Mouse (Mus musculus) limb, embryonic 15.5 days (tissue): ENCODE results near the gene Cx3cr1. TPM values are rescaled to one million over a fixed set of nuclear protein-coding genes. Genes with fewer than 3 reads are reported as not detected.
A peak's percentile ranks its signal among the peaks of the same experiment; 100 is the strongest.

Experiments used
- ATAC-seq: fragments of 200-750 bp; cut with Nextera tagmentation; 2 replicates; pipeline ENCODE4 v1.8.0; 2017; ENCODE audit warnings: low read depth, moderate TSS enrichment; ENCODE audit not compliant: insufficient number of reproducible peaks, low FRiP score, low TSS enrichment
- H3K27ac ChIP-seq: fragments of 300-500 bp; sonication (generic); 2 replicates; pipeline ENCODE4 v1.5.1; 2015; ENCODE audit warnings: moderate library complexity, mild to moderate bottlenecking, inconsistent platforms
- H3K27me3 ChIP-seq: fragments of 300-500 bp; sonication (generic); 2 replicates; pipeline ENCODE4 v1.6.1; 2015; ENCODE audit warnings: inconsistent platforms
- H3K36me3 ChIP-seq: fragments of 300-500 bp; sonication (generic); 2 replicates; pipeline ENCODE4 v1.6.1; 2015; ENCODE audit warnings: inconsistent platforms
- H3K4me1 ChIP-seq: fragments of 300-500 bp; sonication (generic); 2 replicates; pipeline ENCODE4 v1.6.1; 2015; ENCODE audit warnings: inconsistent platforms
- H3K4me2 ChIP-seq: fragments of 300-500 bp; sonication (generic); 2 replicates; pipeline ENCODE4 v1.6.1; 2015; ENCODE audit warnings: mild to moderate bottlenecking, inconsistent platforms
- H3K4me3 ChIP-seq: fragments of 300-500 bp; sonication (generic); 2 replicates; pipeline ENCODE4 v1.5.1; 2015; ENCODE audit warnings: mild to moderate bottlenecking, inconsistent platforms
- H3K9ac ChIP-seq: fragments of 300-500 bp; sonication (generic); 2 replicates; pipeline ENCODE4 v1.6.1; 2015; ENCODE audit warnings: inconsistent platforms
- H3K9me3 ChIP-seq: fragments of 300-500 bp; sonication (generic); 2 replicates; pipeline ENCODE4 v1.6.1; 2016; ENCODE audit warnings: inconsistent platforms
- WGBS: fragments of 180-500 bp; shearing (Covaris S2); methylation state at CpG from one replicate; pipeline ENCODE4 v1.1.7; 2015; 5-methylcytosine and 5-hydroxymethylcytosine counted together
- polyA plus RNA-seq: library from polyadenylated mRNA; unstranded; fragments of >200 nt; fragmentation: Nextera tagmentation; extraction: Ambion mirVana; gene quantifications from 2 replicates; pipeline ENCODE4 v1.2.1, GENCODE M21; 2015

Cx3cr1 gene
- polyA plus RNA-seq, 1 experiment from 2014 or later, result 16.0 TPM

- H3K4me1 ChIP-seq, result no peaks in the 10 kb centered on the region
- 70% methylated on average over 6 of the region's 6 CpGs for whole genome bisulfite sequencing
- no peaks in the 10 kb centered on the region for H3K9me3 ChIP-seq
- no peaks in the 10 kb centered on the region for H3K36me3 ChIP-seq
- H3K9ac ChIP-seq, result no peak overlapping the region
- H3K27ac ChIP-seq, result no peak overlapping the region
- no peak overlapping the region for H3K4me3 ChIP-seq
- no peaks in the 10 kb centered on the region for H3K27me3 ChIP-seq
- H3K4me2 ChIP-seq, result no peak overlapping the region
- no peak for ATAC-seq
Observed at GRCm38 (mm10) chr9:120081247-120081646, 11.6 kb upstream of the Cx3cr1 start.

GRCm38 (mm10) chr9:120080546-120081108 is 10.9 kb upstream of the Cx3cr1 start:
- Histone ChIP-seq H3K9me3 (no peaks in the 10 kb centered on the region), H3K27me3 (no peaks in the 10 kb centered on the region), H3K4me3 (no peak overlapping the region), H3K36me3 (no peaks in the 10 kb centered on the region), H3K9ac (no peak overlapping the region), H3K27ac (no peak overlapping the region), H3K4me2 (no peak overlapping the region), H3K4me1 (no peaks in the 10 kb centered on the region)
- 81% methylated on average over 8 of the region's 8 CpGs for WGBS
- no peak for ATAC-seq

GRCm38 (mm10) chr9:120079901-120080300 is 10.2 kb upstream of the Cx3cr1 start:
- Histone ChIP-seq H3K4me2 (no peak overlapping the region), H3K36me3 (no peaks in the 10 kb centered on the region), H3K27me3 (no peaks in the 10 kb centered on the region), H3K4me1 (no peaks in the 10 kb centered on the region), H3K9me3 (no peaks in the 10 kb centered on the region), H3K9ac (no peak overlapping the region), H3K27ac (no peak overlapping the region), H3K4me3 (no peak overlapping the region)
- WGBS, result 76% methylated on average over 7 of the region's 7 CpGs
- no peak for ATAC-seq

GRCm38 (mm10) chr9:120078241-120078640 is 8.6 kb upstream of the Cx3cr1 start:
- Histone ChIP-seq H3K27me3 (no peaks in the 10 kb centered on the region), H3K4me2 (no peak overlapping the region), H3K4me1 (no peaks in the 10 kb centered on the region), H3K27ac (no peak overlapping the region), H3K9me3 (no peaks in the 10 kb centered on the region), H3K9ac (no peak overlapping the region), H3K4me3 (no peak overlapping the region), H3K36me3 (no peaks in the 10 kb centered on the region)
- ATAC-seq, result no peak
- WGBS, result 75% methylated on average over 3 of the region's 3 CpGs

GRCm38 (mm10) chr9:120074516-120074915 is 4.8 kb upstream of the Cx3cr1 start:
- Histone ChIP-seq H3K9ac (no peak overlapping the region), H3K27me3 (no peaks in the 10 kb centered on the region), H3K4me3 (no peak overlapping the region), H3K9me3 (no peaks in the 10 kb centered on the region), H3K27ac (no peak overlapping the region), H3K36me3 (no peaks in the 10 kb centered on the region), H3K4me1 (0 out of 2 replicates have a peak, but pooled peaks cover 2% of the 10 kb centered on the region), H3K4me2 (no peak overlapping the region)
- no peak for ATAC-seq
- WGBS, result 84% methylated on average over 7 of the region's 7 CpGs

- Histone ChIP-seq H3K9me3 (no peaks in the 10 kb centered on the region), H3K4me3 (no peak overlapping the region), H3K27ac (no peak overlapping the region), H3K4me1 (0 out of 2 replicates have a peak, but pooled peaks cover 2% of the 10 kb centered on the region), H3K4me2 (no peak overlapping the region), H3K27me3 (no peaks in the 10 kb centered on the region), H3K36me3 (no peaks in the 10 kb centered on the region), H3K9ac (no peak overlapping the region)
- ATAC-seq, result 0 out of 2 replicates have a peak, but pooled peaks have one; percentile 27
- 28% methylated on average over 3 of the region's 3 CpGs for WGBS
Observed at GRCm38 (mm10) chr9:120073169-120073568, 3.5 kb upstream of the Cx3cr1 start.

GRCm38 (mm10) chr9:120071251-120071650 is 1.6 kb upstream of the Cx3cr1 start:
- Histone ChIP-seq H3K36me3 (no peaks in the 10 kb centered on the region), H3K4me3 (no peak overlapping the region), H3K27me3 (no peaks in the 10 kb centered on the region), H3K27ac (no peak overlapping the region), H3K9ac (no peak overlapping the region), H3K9me3 (no peaks in the 10 kb centered on the region), H3K4me1 (0 out of 2 replicates have a peak, but pooled peaks cover 2% of the 10 kb centered on the region), H3K4me2 (no peak overlapping the region)
- 66% methylated on average over 2 of the region's 2 CpGs for WGBS
- no peak for ATAC-seq

GRCm38 (mm10) chr9:120068047-120068446 is 1.6 kb downstream of the Cx3cr1 start:
- 0 out of 2 replicates have a peak, but pooled peaks cover 1% of the 10 kb centered on the region for H3K4me1 ChIP-seq
- no peaks in the 10 kb centered on the region for H3K36me3 ChIP-seq
- H3K4me2 ChIP-seq, result no peak overlapping the region
- H3K4me3 ChIP-seq, result no peak overlapping the region
- ATAC-seq, result no peak
- no peaks in the 10 kb centered on the region for H3K27me3 ChIP-seq
- WGBS, result 55% methylated on average over 10 of the region's 10 CpGs
- H3K9me3 ChIP-seq, result no peaks in the 10 kb centered on the region
- no peak overlapping the region for H3K27ac ChIP-seq
- H3K9ac ChIP-seq, result no peak overlapping the region

GRCm38 (mm10) chr9:120067609-120068008 is 2.1 kb downstream of the Cx3cr1 start:
- Histone ChIP-seq H3K9me3 (no peaks in the 10 kb centered on the region), H3K27ac (no peak overlapping the region), H3K4me1 (no peaks in the 10 kb centered on the region), H3K9ac (no peak overlapping the region), H3K4me2 (no peak overlapping the region), H3K27me3 (no peaks in the 10 kb centered on the region), H3K4me3 (no peak overlapping the region), H3K36me3 (no peaks in the 10 kb centered on the region)
- no peak for ATAC-seq
- 73% methylated on average over 2 of the region's 2 CpGs for WGBS

GRCm38 (mm10) chr9:120064317-120064716 is 5.4 kb downstream of the Cx3cr1 start:
- WGBS, result 65% methylated on average over 4 of the region's 4 CpGs
- Histone ChIP-seq H3K36me3 (no peaks in the 10 kb centered on the region), H3K27me3 (no peaks in the 10 kb centered on the region), H3K4me2 (no peak overlapping the region), H3K9me3 (no peaks in the 10 kb centered on the region), H3K9ac (no peak overlapping the region), H3K27ac (no peak overlapping the region), H3K4me1 (no peaks in the 10 kb centered on the region), H3K4me3 (no peak overlapping the region)
- ATAC-seq, result no peak

GRCm38 (mm10) chr9:120058730-120059129 is 10.9 kb downstream of the Cx3cr1 start:
- Histone ChIP-seq H3K4me3 (no peak overlapping the region), H3K9me3 (no peaks in the 10 kb centered on the region), H3K9ac (no peak overlapping the region), H3K27me3 (no peaks in the 10 kb centered on the region), H3K4me2 (no peak overlapping the region), H3K27ac (no peak overlapping the region), H3K4me1 (peaks cover 3% of the 10 kb centered on the region; the same call in 1 of the 2 replicates), H3K36me3 (no peaks in the 10 kb centered on the region)
- WGBS, result 75% methylated on average over 3 of the region's 3 CpGs
- no peak for ATAC-seq

GRCm38 (mm10) chr9:120056201-120056600 is 13.5 kb downstream of the Cx3cr1 start:
- Histone ChIP-seq H3K9ac (no peak overlapping the region), H3K4me1 (peaks cover 3% of the 10 kb centered on the region; the same call in 1 of the 2 replicates), H3K4me2 (no peak overlapping the region), H3K27me3 (no peaks in the 10 kb centered on the region), H3K9me3 (no peaks in the 10 kb centered on the region), H3K27ac (no peak overlapping the region), H3K36me3 (no peaks in the 10 kb centered on the region), H3K4me3 (no peak overlapping the region)
- WGBS, result 60% methylated on average over 9 of the region's 9 CpGs
- ATAC-seq, result no peak
